Mouse (Mus musculus): ENCODE measurements at regions not wholly inside any gene's neighbourhood (a gene's known extent, or its start where the extent isn't known, plus 50 kb on each side); places are given as distances from the start of the nearest gene placed in this dataset.
A peak's percentile ranks its signal among the peaks of the same experiment; 100 is the strongest.

DNA sequence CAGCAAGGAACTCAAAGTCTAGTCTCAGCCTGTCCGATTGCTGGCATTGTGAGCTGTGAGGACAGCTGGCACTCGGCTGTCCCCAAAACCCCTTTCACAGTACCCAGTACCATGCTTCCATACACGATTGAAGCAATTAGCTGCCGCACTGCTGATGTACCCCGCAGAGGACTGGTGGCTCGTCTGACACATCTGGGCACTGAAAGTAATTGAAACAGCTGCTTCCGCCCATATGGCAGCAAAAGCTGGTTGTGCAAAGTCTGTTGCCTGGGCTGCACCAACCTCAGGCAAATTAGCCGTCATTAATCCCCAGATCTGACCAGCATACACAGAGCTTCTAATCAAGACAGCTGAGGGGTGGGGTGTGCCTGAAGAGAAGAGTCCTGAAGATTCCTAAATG lies 313.1 kb upstream of the Arrdc4 start:
- Histone ChIP-seq H3K4me3 (ENCODE audit: low read depth, low read length) (no peak overlapping the region), H3K27me3 (replicated peaks; ENCODE audit: control insufficient read depth, insufficient read depth, low read length) (no peaks in the 10 kb centered on the region), H3K4me1 (ENCODE audit: control insufficient read depth, insufficient read depth, low read length) (peaks cover 19% of the 10 kb centered on the region), H3K9me3 (replicated peaks; ENCODE audit: control insufficient read depth, low read length) (no peaks in the 10 kb centered on the region), H3K9ac (ENCODE audit: low read length) (no peak overlapping the region), H3K36me3 (ENCODE audit: control insufficient read depth, insufficient read depth, low read length) (no peaks in the 10 kb centered on the region), H3K4me2 (ENCODE audit: low read length) (no peak overlapping the region), H3K27ac (ENCODE audit: low read depth, low read length) (no peak overlapping the region)
- DNase-seq (ENCODE audit: low spot score): peak; percentile 73
- ATAC-seq: peak; percentile 90
- 20% methylated on average over 8 of the region's 8 CpGs for WGBS

DNA sequence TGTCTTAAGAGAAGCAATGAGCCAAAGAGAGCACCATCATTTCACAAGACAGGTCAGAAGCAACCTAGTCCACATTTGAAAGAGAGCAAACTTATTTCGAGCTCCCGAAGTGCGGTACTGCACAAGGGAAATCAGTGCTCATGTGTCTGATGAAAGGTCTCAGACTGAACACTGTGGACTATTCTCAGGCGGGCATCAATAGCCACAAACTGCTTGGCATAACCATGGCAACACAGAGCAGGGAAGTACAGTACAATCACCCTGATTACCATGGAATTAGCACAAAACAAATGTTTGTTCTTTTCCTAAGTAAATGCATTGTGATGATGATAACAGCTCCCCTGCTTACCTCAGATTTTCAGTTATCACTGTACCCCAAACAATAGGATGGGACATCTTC lies 312.2 kb upstream of the Arrdc4 start:
- Histone ChIP-seq H3K9ac (ENCODE audit: low read length) (no peak overlapping the region), H3K27ac (ENCODE audit: low read depth, low read length) (no peak overlapping the region), H3K4me3 (ENCODE audit: low read depth, low read length) (no peak overlapping the region), H3K9me3 (replicated peaks; ENCODE audit: control insufficient read depth, low read length) (no peaks in the 10 kb centered on the region), H3K4me2 (ENCODE audit: low read length) (no peak overlapping the region), H3K27me3 (replicated peaks; ENCODE audit: control insufficient read depth, insufficient read depth, low read length) (no peaks in the 10 kb centered on the region), H3K36me3 (ENCODE audit: control insufficient read depth, insufficient read depth, low read length) (no peaks in the 10 kb centered on the region), H3K4me1 (ENCODE audit: control insufficient read depth, insufficient read depth, low read length) (peaks cover 19% of the 10 kb centered on the region)
- DNase-seq (ENCODE audit: low spot score) (peak; percentile 50), ATAC-seq (peak; percentile 75)
- WGBS: 49% methylated on average over 4 of the region's 4 CpGs

DNA sequence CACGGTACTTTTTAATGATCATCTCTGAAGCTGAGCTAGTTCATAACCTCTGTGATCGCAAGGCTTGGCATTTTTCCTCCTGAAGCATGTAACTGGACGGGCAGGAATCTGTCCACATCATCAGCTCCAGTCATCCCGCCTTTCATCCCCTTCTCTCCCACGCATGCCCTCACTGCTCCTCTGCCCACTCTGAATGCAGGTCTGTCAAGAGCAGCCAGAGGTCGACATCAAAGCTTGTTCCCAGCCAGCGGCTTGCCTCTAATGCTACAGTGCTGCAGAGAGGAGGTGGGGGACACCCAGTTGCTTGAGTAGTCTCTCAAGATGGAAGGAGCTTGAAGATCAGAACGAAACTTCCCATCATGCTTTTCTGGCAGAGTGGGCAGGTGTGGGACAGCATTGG lies 267.5 kb upstream of the Arrdc4 start:
- Histone ChIP-seq H3K9me3 (replicated peaks; ENCODE audit: control insufficient read depth, low read length) (no peaks in the 10 kb centered on the region), H3K9ac (ENCODE audit: low read length) (no peak overlapping the region), H3K27ac (ENCODE audit: low read depth, low read length) (no peak overlapping the region), H3K36me3 (ENCODE audit: control insufficient read depth, insufficient read depth, low read length) (no peaks in the 10 kb centered on the region), H3K27me3 (replicated peaks; ENCODE audit: control insufficient read depth, insufficient read depth, low read length) (no peaks in the 10 kb centered on the region), H3K4me3 (ENCODE audit: low read depth, low read length) (no peak overlapping the region), H3K4me2 (ENCODE audit: low read length) (no peak overlapping the region), H3K4me1 (ENCODE audit: control insufficient read depth, insufficient read depth, low read length) (no peaks in the 10 kb centered on the region)
- 55% methylated on average over 8 of the region's 8 CpGs for WGBS
- no peak for ATAC-seq
- no peak for DNase-seq (ENCODE audit: low spot score)

DNA sequence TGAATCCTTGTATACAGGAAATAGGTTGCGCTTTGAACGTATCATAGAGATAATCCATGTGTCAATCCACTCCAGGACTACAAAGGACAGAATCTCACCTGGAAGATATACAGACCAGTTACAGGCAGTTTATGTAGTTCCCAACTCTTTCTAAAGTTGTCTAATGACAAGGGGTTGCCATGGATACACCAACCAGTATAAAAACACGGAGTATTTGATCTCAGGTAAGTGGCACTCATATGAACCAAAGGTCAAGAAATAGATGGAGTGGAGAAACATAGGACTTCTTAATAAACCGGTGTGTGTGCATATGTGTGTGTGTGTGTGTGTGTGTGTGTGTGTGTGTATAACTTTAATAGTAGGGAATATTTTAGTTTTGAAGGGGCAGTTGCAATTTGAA lies 266.0 kb upstream of the Arrdc4 start:
- ATAC-seq (no peak), DNase-seq (ENCODE audit: low spot score) (no peak)
- Histone ChIP-seq H3K27ac (ENCODE audit: low read depth, low read length) (no peak overlapping the region), H3K9ac (ENCODE audit: low read length) (no peak overlapping the region), H3K27me3 (replicated peaks; ENCODE audit: control insufficient read depth, insufficient read depth, low read length) (no peaks in the 10 kb centered on the region), H3K4me3 (ENCODE audit: low read depth, low read length) (no peak overlapping the region), H3K36me3 (ENCODE audit: control insufficient read depth, insufficient read depth, low read length) (no peaks in the 10 kb centered on the region), H3K4me1 (ENCODE audit: control insufficient read depth, insufficient read depth, low read length) (no peaks in the 10 kb centered on the region), H3K4me2 (ENCODE audit: low read length) (no peak overlapping the region), H3K9me3 (replicated peaks; ENCODE audit: control insufficient read depth, low read length) (no peaks in the 10 kb centered on the region)
- WGBS: 83% methylated on average over 4 of the region's 4 CpGs

DNA sequence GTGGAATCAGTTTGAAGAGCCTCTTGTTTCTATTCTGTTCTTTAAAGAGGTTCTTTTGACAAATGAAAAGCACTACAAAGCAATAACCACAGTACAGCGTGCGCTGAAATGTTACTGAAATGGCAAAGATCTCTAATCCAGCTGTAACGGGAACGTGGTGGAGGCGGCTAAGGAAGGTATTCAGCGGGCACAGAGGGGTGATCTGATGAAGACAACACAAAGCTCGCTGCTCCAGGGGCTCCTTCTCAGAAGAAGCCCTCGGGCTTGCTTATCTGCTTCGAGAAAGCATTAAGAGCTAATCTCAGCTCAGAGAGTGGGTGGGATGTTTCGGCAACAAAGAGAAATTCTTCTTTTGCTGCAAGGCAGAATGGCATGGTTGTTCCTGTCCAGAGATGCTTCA lies 258.2 kb upstream of the Arrdc4 start:
- 40% methylated on average over 10 of the region's 10 CpGs for WGBS
- H3K9ac ChIP-seq (ENCODE audit: low read length): no peak overlapping the region
- no peaks in the 10 kb centered on the region for H3K4me1 ChIP-seq (ENCODE audit: control insufficient read depth, insufficient read depth, low read length)
- no peak overlapping the region for H3K4me3 ChIP-seq (ENCODE audit: low read depth, low read length)
- no peaks in the 10 kb centered on the region for H3K9me3 ChIP-seq (replicated peaks; ENCODE audit: control insufficient read depth, low read length)
- ATAC-seq: no peak
- no peaks in the 10 kb centered on the region for H3K27me3 ChIP-seq (replicated peaks; ENCODE audit: control insufficient read depth, insufficient read depth, low read length)
- no peaks in the 10 kb centered on the region for H3K36me3 ChIP-seq (ENCODE audit: control insufficient read depth, insufficient read depth, low read length)
- H3K27ac ChIP-seq (ENCODE audit: low read depth, low read length): no peak overlapping the region
- no peak overlapping the region for H3K4me2 ChIP-seq (ENCODE audit: low read length)
- no peak for DNase-seq (ENCODE audit: low spot score)

DNA sequence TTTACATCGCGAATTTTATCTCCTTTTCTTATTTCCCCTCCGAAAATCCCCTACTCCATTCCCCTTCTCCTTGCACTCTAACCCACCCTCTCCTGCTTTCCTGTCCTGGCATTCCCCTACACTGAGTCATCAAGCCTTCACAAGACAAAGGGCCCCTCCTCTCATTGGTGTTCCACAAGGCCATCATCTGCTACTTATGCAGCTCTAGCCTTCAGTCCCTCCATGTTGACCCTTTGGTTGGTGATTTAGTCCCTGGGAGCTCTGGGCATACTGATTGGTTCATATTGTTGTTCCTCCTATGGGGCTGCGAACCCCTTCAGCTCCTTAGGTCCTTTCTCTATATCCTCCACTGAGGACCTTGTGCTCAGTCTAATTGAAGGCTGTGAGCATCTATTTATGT lies 239.0 kb upstream of the Arrdc4 start:
- ATAC-seq (no peak), DNase-seq (ENCODE audit: low spot score) (no peak)
- WGBS: 85% methylated on average over 4 of the region's 4 CpGs
- H3K36me3 ChIP-seq (ENCODE audit: control insufficient read depth, insufficient read depth, low read length): no peaks in the 10 kb centered on the region
- no peak overlapping the region for H3K27ac ChIP-seq (ENCODE audit: low read depth, low read length)
- H3K4me1 ChIP-seq (ENCODE audit: control insufficient read depth, insufficient read depth, low read length): no peaks in the 10 kb centered on the region
- no peaks in the 10 kb centered on the region for H3K9me3 ChIP-seq (replicated peaks; ENCODE audit: control insufficient read depth, low read length)
- H3K9ac ChIP-seq (ENCODE audit: low read length): no peak overlapping the region
- H3K4me3 ChIP-seq (ENCODE audit: low read depth, low read length): no peak overlapping the region
- no peak overlapping the region for H3K4me2 ChIP-seq (ENCODE audit: low read length)
- H3K27me3 ChIP-seq (replicated peaks; ENCODE audit: control insufficient read depth, insufficient read depth, low read length): no peaks in the 10 kb centered on the region

DNA sequence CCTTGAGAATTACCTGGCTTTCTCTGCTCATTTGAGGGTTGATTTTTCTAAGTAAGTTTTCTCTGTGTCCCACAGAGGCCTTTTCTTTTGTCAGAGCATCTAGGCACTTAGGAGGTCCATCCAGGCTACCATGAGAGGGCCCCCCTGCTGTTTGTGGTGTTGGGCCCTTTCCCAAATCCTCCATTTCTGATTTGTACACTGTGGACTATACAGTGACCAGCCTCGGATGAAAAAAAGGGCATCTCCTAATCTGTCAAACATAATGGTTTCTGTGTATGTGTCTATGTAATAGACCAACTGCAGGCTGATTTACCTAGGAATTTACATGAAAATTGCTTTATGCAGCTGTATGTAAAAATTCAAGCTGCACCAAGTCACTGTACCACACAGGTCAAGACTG lies 234.9 kb upstream of the Arrdc4 start:
- no peaks in the 10 kb centered on the region for H3K27me3 ChIP-seq (replicated peaks; ENCODE audit: control insufficient read depth, insufficient read depth, low read length)
- no peaks in the 10 kb centered on the region for H3K36me3 ChIP-seq (ENCODE audit: control insufficient read depth, insufficient read depth, low read length)
- no peak overlapping the region for H3K27ac ChIP-seq (ENCODE audit: low read depth, low read length)
- DNase-seq (ENCODE audit: low spot score) (no peak), ATAC-seq (peak; percentile 18; the same call in 1 of the 2 replicates)
- 18% methylated on average over 1 of the region's 1 CpGs for WGBS
- no peak overlapping the region for H3K9ac ChIP-seq (ENCODE audit: low read length)
- H3K4me3 ChIP-seq (ENCODE audit: low read depth, low read length): no peak overlapping the region
- no peak overlapping the region for H3K4me2 ChIP-seq (ENCODE audit: low read length)
- peaks cover 3% of the 10 kb centered on the region; the same call in 1 of the 2 replicates for H3K4me1 ChIP-seq (ENCODE audit: control insufficient read depth, insufficient read depth, low read length)
- H3K9me3 ChIP-seq (replicated peaks; ENCODE audit: control insufficient read depth, low read length): no peaks in the 10 kb centered on the region

DNA sequence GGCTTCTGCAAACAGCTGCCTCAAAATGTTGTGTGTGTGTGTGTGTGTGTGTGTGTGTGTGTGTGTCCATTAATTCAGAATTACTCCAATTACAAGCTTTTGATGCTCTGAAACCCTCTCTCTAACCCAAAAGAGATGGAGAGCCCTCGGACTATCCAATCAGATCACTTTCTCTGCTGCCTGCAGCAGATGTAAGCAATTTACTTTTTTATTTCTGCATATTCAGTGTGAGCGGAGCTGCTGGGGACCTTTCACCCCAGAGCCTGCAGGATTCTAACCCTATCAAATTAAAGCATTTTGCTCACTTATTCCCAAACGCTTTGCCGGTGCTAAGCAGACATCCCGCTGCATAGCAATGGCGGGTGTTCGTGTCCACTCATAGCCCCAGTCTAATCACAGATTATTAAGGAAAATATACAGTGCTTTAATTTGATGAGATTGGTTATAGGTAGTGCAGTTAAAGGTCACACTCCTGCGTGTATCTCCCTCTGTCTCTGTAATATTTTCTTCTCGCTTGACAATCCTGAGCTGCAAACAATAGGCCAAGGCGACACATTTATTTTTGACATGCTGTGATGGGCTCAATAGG lies 234.0 kb upstream of the Arrdc4 start:
- H3K27ac ChIP-seq (ENCODE audit: low read depth, low read length): no peak overlapping the region
- H3K9ac ChIP-seq (ENCODE audit: low read length): no peak overlapping the region
- ATAC-seq (peak; percentile 65), DNase-seq (ENCODE audit: low spot score) (peak; percentile 39)
- H3K27me3 ChIP-seq (replicated peaks; ENCODE audit: control insufficient read depth, insufficient read depth, low read length): no peaks in the 10 kb centered on the region
- WGBS: 79% methylated on average over 10 of the region's 10 CpGs
- H3K4me1 ChIP-seq (ENCODE audit: control insufficient read depth, insufficient read depth, low read length): peaks cover 3% of the 10 kb centered on the region; the same call in 1 of the 2 replicates
- no peaks in the 10 kb centered on the region for H3K36me3 ChIP-seq (ENCODE audit: control insufficient read depth, insufficient read depth, low read length)
- no peaks in the 10 kb centered on the region for H3K9me3 ChIP-seq (replicated peaks; ENCODE audit: control insufficient read depth, low read length)
- H3K4me2 ChIP-seq (ENCODE audit: low read length): no peak overlapping the region
- no peak overlapping the region for H3K4me3 ChIP-seq (ENCODE audit: low read depth, low read length)

DNA sequence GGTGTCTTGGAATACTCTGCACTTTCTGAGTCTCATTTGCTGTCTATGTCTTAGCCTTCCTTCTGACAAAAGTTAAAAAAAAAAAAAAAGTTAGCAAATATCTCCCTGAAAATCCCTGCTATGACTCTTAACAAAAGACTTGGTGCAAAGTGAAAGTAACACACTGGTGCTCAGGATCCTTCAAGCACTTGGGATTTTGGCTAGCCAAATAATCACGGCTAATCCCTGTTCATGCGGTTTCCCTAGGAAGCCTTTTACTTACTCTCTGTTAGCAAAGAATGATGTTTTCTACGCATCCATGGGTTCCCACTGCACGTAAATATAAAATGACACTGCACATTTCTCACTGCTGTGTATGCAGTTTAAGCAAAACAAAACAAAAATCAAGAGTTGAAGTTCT lies 229.5 kb upstream of the Arrdc4 start:
- 11% methylated on average over 4 of the region's 4 CpGs for WGBS
- no peaks in the 10 kb centered on the region for H3K9me3 ChIP-seq (replicated peaks; ENCODE audit: control insufficient read depth, low read length)
- no peak overlapping the region for H3K4me2 ChIP-seq (ENCODE audit: low read length)
- DNase-seq (ENCODE audit: low spot score) (peak; percentile 49), ATAC-seq (no peak)
- H3K4me3 ChIP-seq (ENCODE audit: low read depth, low read length): no peak overlapping the region
- H3K36me3 ChIP-seq (ENCODE audit: control insufficient read depth, insufficient read depth, low read length): no peaks in the 10 kb centered on the region
- H3K9ac ChIP-seq (ENCODE audit: low read length): 0 out of 2 replicates have a peak overlapping the region, but pooled peaks have one; percentile 5
- peaks cover 3% of the 10 kb centered on the region; the same call in 1 of the 2 replicates for H3K4me1 ChIP-seq (ENCODE audit: control insufficient read depth, insufficient read depth, low read length)
- H3K27me3 ChIP-seq (replicated peaks; ENCODE audit: control insufficient read depth, insufficient read depth, low read length): no peaks in the 10 kb centered on the region
- no peak overlapping the region for H3K27ac ChIP-seq (ENCODE audit: low read depth, low read length)

All from forebrain, embryonic 14.5 days (tissue).